Mouse (Mus musculus): ENCODE results near the gene Pon3.

GRCm38 (mm10) chr6:5280576-5281305, 24.7 kb upstream of the Pon3 start:
- TF ChIP-seq CTCF (IDR thresholded peaks at IDR 0.05; ENCODE audit: extremely low read depth, insufficient read depth, low read length) (no peak), POLR2A (IDR thresholded peaks at IDR 0.05; ENCODE audit: extremely low read depth, insufficient read depth, low read length) (no peak)
